Mouse (Mus musculus) v-Abl transformed pro-B cells (cell line): Measurements from ENCODE around the gene Col12a1.
"Not testable (repeated sequence)": the region's sequence is repeated elsewhere in the genome, so short reads cannot be mapped to it uniquely, and the experiment has no call there.

ENCODE experiments used
- in situ Hi-C, 2 experiments: fragments of 400-800 bp; cut with MboI; formaldehyde crosslinking; loops; one replicate each; pipeline ENCODE4 v1.15.1; 2025; ENCODE audit not compliant: unreplicated experiment in 2 of 2

The Col12a1 gene

DNA sequence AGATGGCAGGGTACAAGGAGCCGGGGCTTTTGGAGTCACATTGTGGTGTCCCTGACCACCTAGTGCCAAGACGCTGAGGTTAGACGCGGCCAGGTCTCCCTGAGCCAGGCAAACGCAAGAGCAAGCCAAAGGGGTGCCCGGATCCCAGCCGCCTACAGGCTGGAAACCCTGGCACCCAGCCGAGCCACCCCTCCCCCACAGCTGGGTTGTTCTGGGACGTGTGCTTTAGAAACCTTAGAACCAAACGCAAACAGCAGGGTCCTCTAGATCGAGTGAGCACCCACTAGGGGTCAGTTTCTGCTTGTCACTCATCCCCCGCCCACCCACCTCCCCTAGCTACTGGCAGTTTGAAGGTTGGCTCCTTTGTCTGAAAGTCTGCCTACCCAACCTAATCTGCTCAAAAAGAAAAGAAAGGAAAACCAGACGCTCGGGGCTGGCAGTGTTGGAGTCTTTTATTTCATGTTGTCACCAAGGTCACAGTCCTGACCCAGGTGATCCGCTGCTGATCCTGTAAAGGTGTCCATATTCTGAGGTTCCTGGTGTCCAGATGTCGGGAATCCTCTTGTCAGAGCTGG lies 4.1 kb downstream of the Col12a1 start:
- in situ Hi-C loops, result loop anchor here (5.0 to 10.0 kb wide), 6 partner anchors 667 to 1360 kb away; partner anchors contain the start of gene Gsta2 (in 1 of the 2)

DNA sequence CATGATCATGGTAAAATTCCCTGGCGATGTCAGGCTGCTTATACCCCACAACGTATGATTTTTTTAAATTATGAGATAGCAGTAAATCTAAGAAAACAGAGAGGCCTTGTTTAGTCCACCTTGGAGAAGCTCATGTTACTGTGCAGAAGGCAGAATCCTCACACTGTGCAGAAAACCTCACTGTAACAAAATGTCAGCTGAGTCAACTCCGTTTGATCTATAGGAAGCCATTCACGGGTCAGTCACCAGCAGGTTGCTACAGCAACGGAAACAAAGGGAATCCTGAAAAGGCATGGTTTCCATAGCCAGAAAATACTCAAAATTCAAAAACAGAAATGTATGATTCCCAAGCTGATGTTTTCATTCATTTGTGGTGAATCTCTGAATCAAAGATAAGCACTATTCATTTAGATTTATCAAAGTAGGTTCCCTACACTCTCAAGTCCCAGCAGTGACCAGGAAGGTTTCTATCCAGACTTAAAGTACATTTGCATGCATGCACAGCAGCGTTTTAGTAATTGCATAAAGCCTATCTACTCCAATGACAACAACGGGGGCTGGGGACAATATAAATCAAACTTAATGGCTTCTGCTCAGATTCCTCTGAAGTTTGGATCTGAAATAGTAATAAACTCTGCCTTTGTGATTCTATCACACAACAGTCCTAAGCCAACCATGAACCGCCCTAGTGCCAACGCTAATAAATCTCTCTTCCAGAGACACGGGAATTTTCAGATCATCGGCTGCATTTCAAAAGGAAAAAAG lies 28.7 kb downstream of the Col12a1 start:
- in situ Hi-C loops, result no loop called here

DNA sequence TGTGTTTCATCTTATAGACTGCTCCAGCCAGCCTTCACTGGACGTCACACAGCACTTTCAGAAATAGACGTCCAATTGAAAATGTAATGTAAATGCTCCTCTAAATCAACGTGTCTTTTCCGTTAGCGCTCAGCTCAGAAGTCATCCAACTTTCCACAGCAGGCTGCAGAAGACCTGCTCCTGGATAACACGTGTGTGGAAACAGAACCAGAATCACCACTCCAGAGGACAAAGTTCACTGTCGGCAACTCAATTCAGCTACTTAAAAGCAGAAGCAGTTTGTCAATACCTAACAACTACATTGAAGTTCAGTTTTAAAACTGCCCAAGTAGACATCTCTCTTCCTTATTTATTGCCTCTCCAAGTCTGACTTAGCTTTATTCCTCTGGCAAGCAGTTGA lies 29.3 kb downstream of the Col12a1 start:
- in situ Hi-C loops, result no loop called here

DNA sequence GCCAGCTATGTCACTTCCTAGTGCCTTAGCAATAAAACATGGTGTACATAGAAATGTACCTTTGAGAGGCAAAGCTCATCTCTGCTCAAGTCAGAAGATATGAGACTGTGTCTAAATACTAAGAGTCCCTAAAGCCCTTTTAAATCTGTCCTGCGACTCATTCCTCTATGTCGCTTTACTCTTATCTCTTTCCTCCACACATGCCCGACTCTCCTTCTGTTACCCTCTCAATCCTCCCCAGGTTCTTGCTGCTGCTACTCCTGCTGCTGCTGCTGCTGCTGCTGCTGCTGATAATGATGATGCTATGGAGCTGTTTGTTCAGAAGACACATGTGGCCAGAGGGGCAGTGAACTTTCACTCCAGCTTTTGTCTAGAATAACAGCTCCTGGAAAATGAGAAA lies 31.4 kb downstream of the Col12a1 start:
- in situ Hi-C loops, result no loop called here

DNA sequence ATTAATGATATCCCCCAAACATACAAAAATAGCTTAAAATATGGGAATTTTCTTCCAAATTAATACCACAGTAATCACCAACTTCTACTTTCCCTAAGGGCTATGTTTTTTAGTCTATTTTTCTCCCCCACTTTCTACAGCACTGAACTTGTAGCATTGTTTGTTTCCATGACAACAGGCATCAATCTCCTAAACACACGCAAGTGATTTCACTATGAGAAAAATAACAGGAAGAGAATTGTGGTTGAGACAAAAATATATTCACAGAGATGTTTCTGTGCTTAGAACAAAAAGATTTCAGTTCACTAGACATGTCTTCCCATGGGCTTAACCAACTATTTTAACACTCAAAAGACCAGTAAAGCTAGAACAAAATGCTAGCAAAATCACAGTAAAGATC lies 32.6 kb downstream of the Col12a1 start:
- in situ Hi-C loops, result no loop called here

DNA sequence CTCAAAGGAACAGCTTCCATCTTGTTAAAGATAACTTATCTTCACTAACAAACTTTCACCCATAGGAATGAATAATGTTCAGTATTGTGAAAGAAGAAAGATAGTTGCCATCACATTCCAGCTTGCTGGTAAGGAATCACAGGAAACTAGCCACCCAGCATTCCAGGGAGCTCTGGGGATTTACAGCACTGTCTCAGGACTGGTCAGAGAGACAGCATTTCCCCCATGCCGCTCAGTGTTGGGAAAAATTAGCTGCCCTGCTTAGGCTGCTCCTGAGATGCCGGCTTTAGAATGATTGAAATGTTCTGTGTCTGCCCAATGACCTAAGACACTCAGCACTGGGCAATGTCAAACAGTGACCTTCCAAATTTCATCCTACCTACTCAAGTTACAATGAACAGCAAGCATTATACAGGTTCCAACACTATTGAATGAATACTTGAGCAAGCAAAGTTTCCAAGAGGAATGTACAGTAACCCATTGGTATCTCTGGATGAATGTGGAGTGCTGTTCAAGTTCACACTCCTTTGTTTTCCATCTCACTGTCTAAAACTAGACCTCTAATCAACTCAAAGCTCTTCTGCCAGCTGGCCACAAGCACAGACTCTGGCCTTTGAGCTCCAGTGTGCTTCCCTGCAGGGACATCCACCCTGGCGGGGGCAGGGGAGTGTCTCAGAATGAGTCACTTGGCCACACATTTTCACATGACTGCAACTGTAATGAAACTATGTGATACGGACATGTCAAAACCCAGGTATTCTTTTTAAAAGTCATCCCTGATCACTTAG lies 38.0 kb downstream of the Col12a1 start:
- in situ Hi-C loops, result no loop called here

DNA sequence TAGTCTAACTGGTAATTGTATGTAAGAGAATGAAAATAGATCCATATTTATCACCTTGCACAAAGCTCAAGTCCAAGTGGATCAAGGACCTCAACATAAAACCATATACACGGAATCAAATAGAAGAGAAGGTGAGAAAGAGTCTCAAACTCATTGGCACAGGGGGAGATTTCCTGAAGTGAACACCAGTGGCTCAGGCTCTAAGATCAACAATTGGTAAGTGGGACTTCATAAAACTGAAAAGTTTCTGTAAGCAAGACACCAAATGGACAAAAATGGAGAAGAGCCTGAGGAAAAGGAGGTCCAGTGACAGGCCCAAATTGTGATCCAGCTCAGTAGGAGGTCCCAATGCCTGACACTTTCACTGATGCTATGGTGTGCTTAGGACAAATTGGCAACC lies 49.8 kb downstream of the Col12a1 start:
- in situ Hi-C loops, result not testable (repeated sequence)

DNA sequence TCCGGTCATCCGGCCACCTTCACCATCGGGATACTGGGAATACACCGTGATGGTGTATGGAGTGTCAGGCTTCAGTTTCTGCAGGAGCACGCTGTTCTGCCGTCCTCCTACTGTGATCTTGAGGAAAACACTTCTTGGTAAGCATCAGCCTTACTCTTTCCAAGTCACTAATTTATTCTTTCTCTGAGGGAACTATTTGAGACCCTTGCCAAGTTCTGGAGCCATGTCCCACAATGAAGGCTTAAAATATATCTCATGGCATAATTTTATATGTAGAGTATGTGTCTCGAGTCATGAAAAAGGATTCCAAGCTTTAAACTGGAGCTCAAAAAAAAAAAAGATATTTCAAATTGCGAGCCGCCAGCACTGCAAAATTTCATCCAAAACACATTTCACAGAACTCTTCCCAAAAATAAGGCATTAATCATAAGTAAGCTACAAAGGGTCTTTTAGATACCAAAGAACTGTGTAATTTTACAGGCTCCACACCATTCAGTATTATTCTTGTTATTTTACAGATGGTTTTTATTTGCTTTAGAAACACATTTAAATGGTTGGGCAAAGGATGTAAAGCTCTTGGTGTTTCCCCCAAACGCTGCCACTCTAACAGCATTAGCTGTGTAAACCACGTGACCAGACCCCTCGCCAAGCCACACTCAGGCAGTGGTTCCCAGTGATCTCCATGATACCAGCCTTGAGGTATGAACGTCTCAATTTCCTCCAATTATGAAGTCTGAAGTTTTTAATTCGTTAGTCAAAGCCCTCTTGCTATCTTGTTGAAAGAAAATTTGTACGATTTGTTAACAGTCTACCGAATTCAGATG lies 65.1 kb downstream of the Col12a1 start:
- in situ Hi-C loops, result no loop called here

DNA sequence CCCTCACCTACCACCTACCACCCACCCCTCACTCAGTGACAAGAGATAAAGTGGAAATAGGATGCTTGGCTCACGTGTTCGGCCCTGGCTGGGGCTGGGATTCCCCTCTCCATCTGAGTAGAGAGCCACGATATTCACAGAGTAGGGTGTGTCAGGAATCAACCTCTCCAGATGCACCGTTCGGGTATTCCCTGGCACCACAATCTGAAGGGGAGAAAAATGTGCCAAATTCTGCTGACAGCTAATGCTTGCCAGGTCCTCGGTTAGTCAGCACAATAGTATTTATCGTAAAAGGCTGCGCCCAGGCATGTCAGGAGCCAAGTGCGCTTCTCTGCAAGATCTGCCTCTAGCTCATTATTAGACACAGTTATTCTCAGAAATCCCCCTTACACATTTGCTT lies 70.0 kb downstream of the Col12a1 start:
- in situ Hi-C loops, result no loop called here

DNA sequence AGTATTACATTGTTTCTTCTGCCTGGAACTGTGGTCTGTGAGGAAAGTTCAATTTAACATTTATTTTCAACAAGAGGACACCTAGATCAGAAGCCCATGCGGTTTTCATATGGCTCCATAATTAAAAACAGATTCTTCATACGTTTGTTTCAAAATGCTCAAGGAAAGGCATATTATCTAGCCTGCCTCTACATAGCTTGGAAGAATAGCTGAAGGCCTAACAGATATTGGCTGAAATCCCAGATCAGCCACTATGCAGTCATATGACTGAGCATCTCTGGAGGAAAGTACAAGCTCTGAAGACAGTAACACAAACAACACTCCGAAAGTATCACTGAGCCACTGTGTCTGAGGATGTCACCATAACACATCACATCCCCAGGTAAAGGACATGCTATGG lies 72.9 kb downstream of the Col12a1 start:
- in situ Hi-C loops, result no loop called here

DNA sequence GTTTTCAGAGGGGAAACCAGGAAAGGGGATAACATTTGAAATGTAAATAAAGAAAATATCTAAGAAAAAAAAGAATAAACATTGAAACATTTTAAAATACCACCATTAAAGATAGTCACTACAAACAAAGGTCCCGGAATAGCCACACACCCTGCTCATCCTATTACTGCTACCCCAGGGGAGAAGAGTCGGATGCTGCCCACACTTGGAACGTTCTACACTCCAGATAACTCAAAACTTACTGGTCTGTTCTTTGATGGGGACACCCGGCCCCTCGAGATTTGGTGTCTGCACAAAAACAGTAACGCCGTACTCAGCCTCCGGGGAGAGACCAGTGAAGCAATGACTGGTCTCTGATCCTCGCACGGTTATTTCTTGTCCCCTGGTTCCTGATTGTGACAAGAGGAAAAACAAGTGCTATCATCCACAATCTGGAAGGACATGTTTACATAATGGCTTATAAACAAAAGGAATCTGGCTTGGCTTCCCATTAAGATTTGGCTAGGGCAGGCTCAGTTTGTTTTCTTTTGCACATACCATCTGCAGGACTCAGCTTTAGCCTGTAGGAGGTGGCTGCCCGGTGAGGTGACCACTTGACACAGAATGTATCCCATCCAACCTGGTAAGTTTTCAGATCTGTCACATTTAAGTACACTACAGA lies 79.1 kb downstream of the Col12a1 start:
- in situ Hi-C loops, result no loop called here

DNA sequence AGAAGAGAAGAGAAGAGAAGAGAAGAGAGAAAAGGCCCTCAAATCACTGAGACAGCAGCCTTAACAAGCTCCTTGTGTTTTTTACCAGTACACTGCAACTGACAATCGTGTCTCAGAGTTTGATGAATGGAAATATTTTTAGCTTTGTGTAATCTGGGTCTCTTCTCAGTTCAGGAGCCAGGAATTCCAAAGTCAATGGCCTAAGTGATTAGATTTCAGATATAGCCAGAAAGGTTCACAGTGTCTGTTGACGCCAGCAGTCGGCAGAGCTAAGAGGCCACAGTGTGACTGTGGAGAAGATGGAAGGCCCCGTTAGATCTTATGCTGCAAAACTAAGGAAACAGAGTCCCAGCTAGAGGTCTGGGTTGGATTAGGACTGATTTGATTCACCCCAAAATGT lies 80.8 kb downstream of the Col12a1 start:
- in situ Hi-C loops, result no loop called here

DNA sequence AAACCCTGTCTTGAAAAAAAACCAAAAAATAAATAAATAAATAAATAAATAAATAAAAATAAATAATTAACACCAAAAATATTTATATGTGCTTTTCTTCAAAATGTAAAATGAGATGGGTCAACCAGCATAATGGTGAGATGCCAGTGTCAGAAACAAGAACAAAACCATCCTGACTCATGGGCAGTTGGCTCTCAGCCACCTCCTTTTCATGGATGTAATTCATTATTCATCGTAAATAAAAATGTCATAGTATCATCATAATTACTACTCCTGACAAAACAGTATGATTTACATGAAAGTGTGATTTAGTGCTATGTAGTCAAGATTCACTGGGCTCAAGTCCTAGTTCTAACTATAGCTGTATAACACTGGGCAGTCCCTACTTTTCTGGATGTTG lies 84.6 kb downstream of the Col12a1 start:
- in situ Hi-C loops, result no loop called here

DNA sequence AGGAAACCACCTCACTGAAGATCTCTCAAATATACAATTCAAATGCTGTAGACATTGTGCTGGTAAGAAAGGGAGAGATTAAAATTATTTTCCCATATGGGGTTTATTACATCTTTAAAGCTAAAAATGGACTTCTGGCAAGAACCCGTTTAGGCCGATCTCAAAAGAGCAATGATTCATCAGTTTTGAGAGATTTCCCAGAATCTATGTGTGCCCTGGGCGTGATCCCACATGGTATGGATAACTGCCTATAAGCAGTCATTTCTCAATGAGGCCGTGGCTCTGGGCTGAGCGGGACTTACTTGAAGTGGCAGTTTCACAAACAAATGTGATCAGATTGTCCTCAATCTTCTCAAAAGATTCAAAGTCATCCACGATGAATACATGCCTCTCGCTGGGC lies 87.4 kb downstream of the Col12a1 start:
- in situ Hi-C loops, result no loop called here

DNA sequence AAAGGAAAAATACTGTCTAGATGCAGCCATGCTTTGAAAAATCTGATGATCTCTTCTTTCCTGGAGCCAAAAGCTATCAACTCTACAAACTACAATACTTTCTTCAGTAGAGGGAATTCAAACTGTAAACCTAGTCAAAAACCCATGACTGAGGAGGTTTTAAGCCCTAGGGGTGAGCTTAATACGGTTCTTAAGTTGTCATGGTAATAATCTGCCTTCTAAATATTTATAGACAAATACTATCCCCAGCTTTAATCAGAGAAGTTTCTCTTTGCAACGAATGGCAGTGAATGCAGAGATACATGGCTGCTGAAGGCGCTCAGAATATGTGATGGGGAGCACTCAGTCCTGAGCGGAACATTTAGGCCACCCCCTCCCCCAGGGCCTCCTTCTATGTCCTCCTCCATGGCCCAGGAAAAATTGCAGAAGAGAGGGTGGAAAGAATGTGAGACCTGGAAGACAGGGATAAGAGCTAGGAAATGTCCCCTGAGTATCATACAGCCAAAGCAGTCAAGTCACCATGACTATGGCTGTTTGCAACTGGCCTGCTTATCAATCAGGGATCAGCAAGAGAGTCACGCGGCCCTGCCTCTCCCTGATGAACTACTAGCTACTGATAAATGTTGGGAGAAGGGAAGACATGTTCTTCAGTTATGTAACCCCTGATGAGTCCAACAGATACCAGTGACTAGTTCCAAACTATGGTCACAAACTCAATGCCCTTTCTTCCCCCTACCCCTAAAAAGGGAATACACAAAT lies 99.6 kb downstream of the Col12a1 start:
- in situ Hi-C loops, result no loop called here

DNA sequence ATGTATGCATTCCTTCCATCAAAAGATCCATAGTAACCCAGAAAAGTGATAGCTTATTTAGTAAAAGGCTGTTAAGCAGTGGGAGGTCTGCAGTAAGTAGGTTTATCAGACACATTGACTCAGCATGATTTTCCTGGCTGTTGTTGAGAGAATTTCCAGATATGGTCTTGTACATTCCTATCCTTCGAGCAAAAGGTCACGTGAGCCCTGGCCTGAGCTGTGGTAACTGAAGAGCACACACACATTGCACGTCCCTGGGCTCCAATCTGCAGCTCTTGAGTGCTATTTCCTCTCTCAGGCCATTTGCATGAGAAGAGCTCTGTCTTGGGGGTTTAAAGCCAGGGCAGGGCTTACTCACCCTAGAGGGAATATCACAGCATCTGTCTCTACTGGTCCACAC lies 101.3 kb downstream of the Col12a1 start:
- in situ Hi-C loops, result no loop called here

DNA sequence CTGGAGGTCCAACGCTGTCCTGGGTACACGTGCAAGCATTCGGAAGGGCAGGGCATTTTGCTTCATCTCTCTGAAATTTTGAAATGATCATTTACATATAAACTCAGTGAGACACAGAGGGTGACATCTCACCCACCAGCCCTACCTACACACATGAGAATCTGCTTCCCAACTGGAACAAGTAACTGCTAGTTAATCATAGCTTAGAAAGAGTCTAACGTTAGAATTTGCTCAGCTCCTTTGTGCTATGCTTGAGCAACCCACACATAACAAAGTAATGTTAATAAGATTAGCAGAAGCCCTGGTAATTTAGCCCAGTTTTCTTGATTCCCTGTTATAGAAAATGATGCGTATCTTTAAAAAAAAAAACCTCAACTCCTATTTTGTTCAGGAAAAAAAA lies 102.6 kb downstream of the Col12a1 start:
- in situ Hi-C loops, result no loop called here

DNA sequence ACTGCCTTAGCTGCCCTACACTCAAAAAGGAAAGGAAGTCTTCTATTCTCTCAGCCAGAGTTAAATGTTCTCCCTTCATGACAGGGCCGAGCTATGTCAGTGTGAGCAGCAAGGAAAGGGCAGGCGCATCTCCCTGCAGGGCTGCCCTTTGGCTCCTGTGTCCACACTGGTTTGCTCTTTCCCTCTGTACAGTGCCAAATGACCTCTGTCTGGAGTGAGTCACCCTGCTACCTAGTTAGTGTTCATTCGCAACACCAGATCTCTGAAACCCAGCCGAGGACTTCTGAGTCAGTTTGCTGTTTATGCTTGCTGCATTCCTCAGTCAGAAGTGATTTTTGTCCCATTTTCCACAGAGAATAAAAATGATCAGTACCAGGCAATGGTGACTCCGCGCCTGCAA lies 108.3 kb downstream of the Col12a1 start:
- in situ Hi-C loops, result no loop called here

DNA sequence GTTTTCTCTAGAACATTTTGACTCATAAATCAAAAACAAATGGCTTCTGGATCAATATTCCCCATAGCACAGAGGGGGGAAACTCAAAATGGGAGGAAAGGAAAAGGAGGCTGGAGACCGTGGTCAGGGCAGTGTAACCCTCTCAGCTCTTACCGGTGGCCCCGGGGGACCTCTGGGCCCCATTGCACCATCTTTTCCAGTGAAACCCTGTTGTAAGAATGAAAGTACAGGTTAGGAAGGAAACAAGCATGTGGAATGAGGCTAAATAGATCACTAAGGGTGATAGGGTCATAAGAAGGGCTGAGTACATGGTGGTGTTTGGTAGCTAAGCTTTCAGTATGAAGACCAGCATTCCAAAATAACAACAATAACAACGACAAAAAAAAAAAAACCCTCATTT lies 109.0 kb downstream of the Col12a1 start:
- in situ Hi-C loops, result no loop called here

DNA sequence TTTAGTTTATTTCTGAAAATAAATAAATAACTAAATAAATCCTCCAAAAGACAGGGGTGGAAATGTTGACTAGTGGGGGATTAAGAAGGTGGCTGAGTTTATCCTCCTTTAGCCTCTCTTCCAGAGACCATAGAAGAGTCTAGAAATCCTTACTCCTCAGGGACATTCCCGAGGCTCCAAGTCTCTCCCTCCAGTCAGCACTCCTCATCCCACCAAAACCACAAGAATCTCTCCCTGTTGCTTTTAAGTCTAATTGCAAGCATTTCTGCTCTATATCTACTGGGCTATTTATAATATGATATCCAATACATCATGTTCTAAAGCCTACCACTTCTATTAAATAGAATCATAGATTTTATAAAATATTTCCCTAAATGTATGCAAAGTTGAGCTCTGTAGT lies 109.8 kb downstream of the Col12a1 start:
- in situ Hi-C loops, result no loop called here
